Mouse (Mus musculus): ENCODE results near the gene Micu2.
"Not testable (repeated sequence)": the region's sequence is repeated elsewhere in the genome, so short reads cannot be mapped to it uniquely, and the experiment has no call there.

The Micu2 gene

GRCm38 (mm10) chr14:57961861-57962260 lies 37.2 kb downstream of the Micu2 start:
- no peak for DNase-seq (ENCODE audit: low spot score in 2 of 2)

GRCm38 (mm10) chr14:57951089-57951488 lies 48.0 kb downstream of the Micu2 start:
- DNase-seq (ENCODE audit: low spot score in 2 of 2): peak in 1 of 2 experiments; percentile 18

DNA sequence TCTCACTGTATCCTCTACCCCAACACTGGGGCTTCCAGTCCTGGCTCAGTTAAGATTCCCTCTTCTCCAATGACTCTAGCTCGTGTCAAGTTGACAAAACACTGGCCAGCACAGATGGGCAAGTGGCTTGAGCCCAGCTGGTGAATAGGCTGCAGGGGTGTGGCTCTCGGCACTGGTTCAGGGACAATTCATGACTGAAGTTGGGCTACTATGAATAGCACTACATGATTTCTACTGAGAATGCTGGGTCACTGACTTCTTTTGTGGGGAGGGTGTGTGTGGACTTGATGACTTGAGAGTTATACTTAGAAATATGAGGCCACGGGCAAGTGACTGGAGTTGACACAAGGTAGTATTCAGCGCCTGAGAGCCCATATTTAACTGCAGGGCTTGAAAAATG lies 53.2 kb downstream of the Micu2 start:
- no peak for DNase-seq (ENCODE audit: low spot score in 2 of 2)

GRCm38 (mm10) chr14:57937297-57937696 lies 61.8 kb downstream of the Micu2 start:
- DNase-seq (ENCODE audit: low spot score in 2 of 2): no peak

GRCm38 (mm10) chr14:57934666-57935065 lies 64.4 kb downstream of the Micu2 start:
- DNase-seq (ENCODE audit: low spot score in 2 of 2): no peak

DNA sequence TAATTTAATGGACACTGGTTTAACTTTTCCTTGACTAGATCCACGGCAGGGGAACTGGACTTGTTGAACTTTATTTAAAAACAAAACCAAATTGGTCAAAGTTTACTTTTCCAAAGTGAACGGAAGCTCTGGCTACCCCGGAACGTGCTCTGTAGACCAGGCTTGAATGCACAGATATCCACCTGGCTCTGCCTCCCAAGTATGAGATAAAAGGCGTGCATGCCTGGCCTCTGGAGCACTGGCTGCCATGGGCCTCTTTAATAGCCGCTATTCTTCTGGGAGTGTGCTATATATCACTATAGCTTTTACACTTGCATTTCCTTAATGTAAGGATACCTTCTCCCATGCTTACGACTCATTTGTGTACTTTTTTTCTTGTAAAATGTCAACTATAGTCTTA lies 65.5 kb downstream of the Micu2 start:
- no peak for DNase-seq (ENCODE audit: low spot score in 2 of 2)

GRCm38 (mm10) chr14:57932881-57933443 lies 66.1 kb downstream of the Micu2 start:
- no peak for DNase-seq (ENCODE audit: low spot score in 2 of 2)

- no peak for DNase-seq (ENCODE audit: low spot score in 2 of 2)
Observed at GRCm38 (mm10) chr14:57921428-57922131, 77.5 kb downstream of the Micu2 start.

GRCm38 (mm10) chr14:57920568-57921310 lies 78.3 kb downstream of the Micu2 start:
- peak in 1 of 2 experiments; percentile 4 for DNase-seq (ENCODE audit: low spot score in 2 of 2)

DNA sequence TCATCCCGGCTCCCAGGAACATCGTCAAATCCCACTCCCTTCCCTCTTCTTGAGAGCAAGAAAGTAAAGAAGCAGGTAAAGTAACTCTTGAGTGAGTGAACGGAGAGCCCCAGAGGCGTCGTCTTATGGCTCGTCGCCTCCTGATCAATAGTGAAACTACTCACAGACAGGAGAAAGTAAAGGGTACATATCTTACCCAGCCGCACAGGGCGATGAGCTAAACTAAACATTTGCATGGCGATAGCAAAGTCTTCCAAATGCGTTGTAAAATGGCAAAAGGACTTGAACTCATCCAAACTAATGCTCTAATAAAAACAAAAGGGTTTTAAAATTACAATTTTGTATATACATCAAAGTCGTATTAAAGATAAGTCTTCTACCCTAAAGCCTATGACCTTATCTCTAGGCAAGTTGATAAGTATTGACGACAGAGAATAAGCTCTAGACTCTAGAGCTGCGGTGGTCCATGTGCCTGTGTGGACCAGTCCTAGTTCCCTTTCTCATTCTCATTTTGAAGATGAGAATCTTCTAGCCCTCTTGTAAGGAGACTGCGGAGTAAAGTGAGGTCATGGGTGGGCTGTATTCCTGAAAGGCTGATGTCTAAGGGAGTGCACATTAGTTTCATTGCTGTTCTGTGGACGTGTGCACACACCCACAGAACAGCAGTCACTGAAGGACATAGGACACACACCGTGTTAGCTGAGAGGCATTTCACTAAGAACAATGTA lies 79.8 kb downstream of the Micu2 start:
- no peak for DNase-seq (ENCODE audit: low spot score in 2 of 2)

DNA sequence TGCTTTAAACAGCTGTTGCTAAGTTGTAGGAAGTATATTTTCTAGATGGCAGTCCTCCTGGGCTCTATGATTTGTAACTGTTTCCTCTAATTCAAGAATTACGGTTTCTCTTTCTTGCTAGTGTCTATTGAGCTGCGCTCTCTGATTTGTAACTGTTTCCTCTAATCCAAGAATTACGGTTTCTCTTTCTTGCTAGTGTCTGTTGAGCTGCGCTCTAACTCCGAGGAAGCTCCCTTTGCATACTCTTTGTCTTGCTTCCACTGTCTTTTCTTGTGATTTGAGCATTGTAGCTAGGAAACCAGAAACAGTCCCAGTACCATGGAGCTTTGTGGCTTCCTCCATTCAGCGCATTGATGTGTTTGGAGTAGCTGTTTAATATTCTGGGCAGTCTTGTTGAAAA lies 83.7 kb downstream of the Micu2 start:
- no peak for DNase-seq (ENCODE audit: low spot score in 2 of 2)

- DNase-seq (ENCODE audit: low spot score in 2 of 2): not testable (repeated sequence)
Observed at GRCm38 (mm10) chr14:57912211-57913007, 86.7 kb downstream of the Micu2 start.

DNA sequence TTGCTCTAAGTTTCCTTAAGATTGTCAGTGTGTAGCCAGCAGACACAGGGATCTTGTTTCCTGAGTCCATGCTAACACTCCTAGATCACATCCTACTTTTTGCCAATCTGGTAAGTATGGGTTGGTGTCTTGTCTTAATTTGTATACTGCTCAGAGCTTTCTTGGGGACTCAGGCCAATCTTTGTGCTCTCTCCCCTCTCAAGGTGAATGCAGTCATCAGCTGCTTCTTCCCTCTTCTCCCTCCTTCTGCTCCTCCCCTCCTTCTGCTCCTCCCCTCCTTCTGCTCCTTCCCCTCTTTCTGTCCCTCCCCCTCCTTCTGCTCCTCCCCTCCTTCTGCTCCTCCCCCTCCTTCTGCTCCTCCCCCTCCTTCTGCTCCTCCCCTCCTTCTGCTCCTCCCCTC lies 87.3 kb downstream of the Micu2 start:
- DNase-seq (ENCODE audit: low spot score in 2 of 2): not testable (repeated sequence)

DNA sequence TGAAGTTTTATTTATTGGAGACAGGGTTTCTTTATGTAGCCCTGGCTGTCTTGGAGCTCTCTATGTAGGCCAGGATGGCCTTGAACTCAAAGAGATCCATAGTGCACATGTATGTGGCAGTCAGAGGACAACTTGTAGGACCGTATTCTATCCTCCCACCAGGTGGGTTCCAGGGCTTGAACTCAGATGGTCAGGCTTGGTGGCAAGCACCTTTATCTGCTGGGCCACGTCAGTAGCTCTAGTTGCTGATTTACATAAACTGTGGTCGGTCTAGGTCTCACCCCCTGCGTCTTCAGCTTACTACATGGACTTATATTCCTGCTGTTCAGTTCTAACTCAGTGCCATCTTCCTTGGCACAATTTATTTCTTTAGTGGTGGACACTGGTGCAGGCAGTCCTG lies 87.7 kb downstream of the Micu2 start:
- no peak for DNase-seq (ENCODE audit: low spot score in 2 of 2)

- DNase-seq (ENCODE audit: low spot score in 2 of 2): peak; percentile 71 to 80
Observed at GRCm38 (mm10) chr14:57910501-57911068, 88.5 kb downstream of the Micu2 start.

DNA sequence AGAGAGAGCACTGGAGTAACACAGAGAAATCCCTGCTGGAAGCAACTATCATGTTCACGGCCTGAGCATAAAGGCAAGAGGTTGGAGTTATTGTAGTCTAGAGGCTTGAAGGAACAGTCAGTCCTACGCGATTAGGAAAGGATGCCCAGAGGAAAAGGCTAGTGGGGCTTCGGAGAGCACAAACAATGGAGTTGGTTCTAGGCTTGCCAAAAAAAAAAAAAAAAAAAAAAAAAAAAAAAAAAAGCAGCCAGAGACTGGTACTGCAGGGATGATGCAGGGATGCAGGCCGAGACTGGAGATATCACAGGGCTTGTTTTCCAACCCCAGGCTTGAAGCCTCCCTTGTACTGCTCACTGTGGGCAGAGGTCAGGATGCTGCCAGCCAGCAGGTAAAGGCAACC lies 89.8 kb downstream of the Micu2 start:
- DNase-seq (ENCODE audit: low spot score in 2 of 2): no peak

DNA sequence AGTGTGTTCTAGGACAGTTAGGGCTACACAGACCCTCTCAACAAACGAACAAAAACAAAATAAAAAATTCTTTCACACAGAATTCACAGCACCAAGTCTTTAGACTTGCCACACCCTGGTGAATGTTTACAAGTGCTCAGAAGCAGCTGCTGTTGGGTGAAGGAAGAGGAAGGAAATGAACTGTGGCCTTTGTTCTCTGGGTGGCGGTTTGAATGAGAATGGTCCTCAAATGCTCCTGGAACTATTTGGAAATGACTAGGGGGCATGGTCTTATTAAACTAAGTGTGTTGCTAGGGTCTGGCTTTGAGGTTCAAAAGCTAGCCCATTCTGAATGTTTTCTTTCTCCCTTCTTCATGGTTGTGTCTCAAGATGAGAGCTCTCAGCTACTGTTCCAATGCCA lies 90.6 kb downstream of the Micu2 start:
- DNase-seq (ENCODE audit: low spot score in 2 of 2): no peak

DNA sequence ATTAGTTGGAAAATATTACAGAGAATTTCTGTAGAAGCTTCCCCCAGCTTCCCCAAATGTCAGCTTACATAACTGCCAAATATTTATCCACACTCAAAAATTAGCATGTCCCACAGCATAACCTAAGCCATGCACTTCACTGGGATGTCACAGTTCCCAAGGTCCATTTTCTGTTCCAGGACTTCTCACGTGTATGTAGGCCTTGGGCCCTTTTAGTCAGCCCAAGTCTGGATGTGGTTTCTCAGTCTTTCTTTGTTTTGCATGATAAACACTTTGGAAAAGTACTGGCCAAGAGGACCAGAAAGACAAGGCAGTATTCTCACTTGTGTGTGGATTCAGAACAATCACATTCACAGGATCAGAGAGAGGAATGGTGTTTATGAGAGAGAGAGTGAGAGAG lies 97.1 kb downstream of the Micu2 start:
- no peak for DNase-seq (ENCODE audit: low spot score in 2 of 2)

- no peak for DNase-seq (ENCODE audit: low spot score in 2 of 2)
Observed at GRCm38 (mm10) chr14:57896882-57897281, 102.2 kb downstream of the Micu2 start.

DNA sequence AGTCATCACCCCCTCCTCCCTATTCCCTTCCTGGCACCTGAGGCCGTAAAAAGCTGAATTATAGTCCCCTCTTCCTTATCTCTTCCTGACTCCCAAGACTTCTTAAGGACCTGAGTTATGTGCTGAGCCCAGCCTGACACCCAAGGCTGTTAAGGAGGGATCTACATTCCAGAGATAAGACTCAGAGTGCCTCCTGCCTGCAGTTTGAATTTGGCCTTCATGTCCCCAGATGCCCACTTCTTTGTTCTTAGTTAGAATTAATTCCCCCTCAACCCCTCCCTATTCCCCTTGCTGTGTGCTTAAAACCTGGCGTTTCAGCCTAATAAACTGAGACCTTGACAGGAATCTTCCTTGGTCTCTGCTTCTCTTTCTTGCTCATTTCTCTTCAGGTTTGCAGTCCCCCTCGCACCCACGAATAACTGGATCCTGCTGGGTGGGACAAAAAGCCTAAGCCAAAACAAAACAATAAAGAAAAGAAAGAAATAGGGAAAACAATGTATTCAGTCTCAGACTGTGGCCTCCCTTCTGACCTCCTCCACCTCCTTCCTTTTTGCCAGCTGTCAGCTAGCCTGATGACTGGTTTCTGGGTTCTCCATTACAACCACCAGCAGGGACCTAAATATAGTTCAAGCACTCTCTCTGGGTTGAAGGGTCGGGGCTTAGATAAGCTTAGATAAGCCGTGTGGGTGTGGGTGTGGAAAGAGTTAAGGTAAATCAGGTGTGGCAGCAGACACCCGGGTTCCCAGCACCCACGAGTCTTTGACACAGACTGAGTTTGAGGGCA lies 102.8 kb downstream of the Micu2 start:
- not testable (repeated sequence) for DNase-seq (ENCODE audit: low spot score in 2 of 2)
